8 mouse cellular contexts compared by ENCODE assay signal in the genomic region with DNA sequence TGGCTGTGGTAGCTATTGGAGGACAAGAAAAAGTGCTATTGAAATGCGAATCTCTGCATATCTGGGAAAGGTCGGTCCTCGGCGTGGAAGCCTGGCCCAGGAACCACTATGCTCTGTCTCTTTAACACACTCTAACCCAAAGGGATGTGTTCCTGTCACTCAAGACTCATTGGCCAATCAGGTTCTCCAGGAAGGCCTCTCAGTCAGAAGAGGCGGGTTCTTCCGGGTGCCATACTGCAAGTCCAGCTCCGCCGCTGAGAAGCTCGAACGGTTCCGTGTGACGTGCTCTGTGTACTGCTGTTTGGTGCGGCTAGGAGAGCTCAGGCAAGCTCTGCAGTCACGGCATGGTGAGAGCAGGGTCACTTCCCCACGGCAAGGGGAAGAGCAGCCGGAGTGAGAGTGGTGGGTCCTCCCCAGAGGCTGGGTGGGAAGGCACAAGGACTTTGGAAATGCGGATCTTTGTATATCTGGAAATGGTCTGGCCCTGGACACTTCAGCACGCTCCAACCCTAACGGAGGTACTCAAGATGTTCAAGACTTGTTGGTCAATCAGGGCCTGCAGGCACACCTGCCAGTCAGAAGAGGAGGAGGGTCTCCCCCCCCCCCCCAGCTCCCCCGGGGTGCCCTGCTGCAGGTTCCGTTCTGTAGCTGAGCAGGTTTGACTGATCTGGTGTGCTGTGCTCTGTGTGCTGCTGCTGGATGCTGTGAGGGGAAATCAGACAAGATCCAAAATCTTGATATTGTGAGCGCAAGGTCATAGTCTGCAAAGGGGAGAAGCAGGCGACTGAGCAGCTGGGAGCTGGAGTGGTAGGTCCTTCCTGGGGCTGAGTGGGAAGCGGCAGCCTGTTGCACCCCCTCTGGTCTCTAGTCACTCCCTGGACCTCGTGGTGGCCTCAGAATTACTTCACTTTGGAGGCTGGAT. TPM values are rescaled to one million over a fixed set of nuclear protein-coding genes. Genes with fewer than 3 reads are reported as not detected.
DNase-seq lines count a peak whose midpoint lies in the region; ATAC-seq lines count a peak whose summit lies in the region.

A gene (plus strand): TSS at position 236 of the 922 bp plus-strand sequence.

- peak within 1 kb of the TSS; percentile 92 for H3K9ac ChIP-seq in heart, embryonic 14.5 days (ENCODE audit: low read length)
- H3K9ac ChIP-seq in liver, embryonic 13.5 days = peak within 1 kb of the TSS; percentile 82
- H3K9ac ChIP-seq in stomach, embryonic 16.5 days (ENCODE audit: low read length) = peak within 1 kb of the TSS; percentile 96

- peaks cover 0 to 8% of the 10 kb centered on the region in 2 experiments; a peak in 2 of 4 replicates for H3K4me1 ChIP-seq in heart, embryonic 14.5 days (ENCODE audit: control insufficient read depth in 2 of 2, insufficient read depth in 2 of 2, low read length in 2 of 2)
- peaks cover 15% of the 10 kb centered on the region for H3K4me1 ChIP-seq in liver, embryonic 13.5 days (replicated peaks)
- peaks cover 7% of the 10 kb centered on the region for H3K4me1 ChIP-seq in stomach, embryonic 16.5 days (ENCODE audit: control insufficient read depth, insufficient read depth, low read length)

- peak; percentile 98 for ATAC-seq in CD4-positive, CD25-positive, alpha-beta regulatory T cell, adult 4 months
- peak; percentile 98 for ATAC-seq in heart, embryonic 14.5 days (ENCODE audit: insufficient number of reproducible peaks, insufficient read depth, low FRiP score, low read depth)
- ATAC-seq in liver, embryonic 13.5 days (ENCODE audit: low read depth) = peak; percentile 99
- ATAC-seq in stomach, embryonic 16.5 days (ENCODE audit: insufficient read depth, low FRiP score) = peak; percentile 99

- H3K4me3 ChIP-seq in heart, embryonic 14.5 days (ENCODE audit: control insufficient read depth in 1 of 2, insufficient read depth in 1 of 2, low read depth in 1 of 2, low read length in 2 of 2) = peak within 1 kb of the TSS; percentile 81 to 92
- peak within 1 kb of the TSS; percentile 74 for H3K4me3 ChIP-seq in liver, embryonic 13.5 days (replicated peaks)
- peak within 1 kb of the TSS; percentile 97 for H3K4me3 ChIP-seq in stomach, embryonic 16.5 days (replicated peaks; ENCODE audit: low read length)

- peaks cover 8% of the 10 kb centered on the region for H3K36me3 ChIP-seq in heart, embryonic 14.5 days (ENCODE audit: control insufficient read depth, insufficient read depth, low read length)
- peaks cover 12% of the 10 kb centered on the region for H3K36me3 ChIP-seq in liver, embryonic 13.5 days
- no peaks in the 10 kb centered on the region for H3K36me3 ChIP-seq in stomach, embryonic 16.5 days (ENCODE audit: control insufficient read depth, insufficient read depth, low read length)

- no peaks in the 10 kb centered on the region for H3K9me3 ChIP-seq in heart, embryonic 14.5 days (ENCODE audit: control insufficient read depth, low read length)
- H3K9me3 ChIP-seq in liver, embryonic 13.5 days (replicated peaks) = no peaks in the 10 kb centered on the region
- H3K9me3 ChIP-seq in stomach, embryonic 16.5 days (replicated peaks; ENCODE audit: control insufficient read depth, low read length) = no peaks in the 10 kb centered on the region

- H3K27me3 ChIP-seq in heart, embryonic 14.5 days (ENCODE audit: control insufficient read depth, insufficient read depth, low read length) = no peaks in the 10 kb centered on the region
- no peaks in the 10 kb centered on the region for H3K27me3 ChIP-seq in liver, embryonic 13.5 days
- no peaks in the 10 kb centered on the region for H3K27me3 ChIP-seq in stomach, embryonic 16.5 days (ENCODE audit: control insufficient read depth, insufficient read depth, low read length)

- peak within 1 kb of the TSS; percentile 80 for H3K4me2 ChIP-seq in heart, embryonic 14.5 days (ENCODE audit: low read length)
- peak within 1 kb of the TSS; percentile 70 for H3K4me2 ChIP-seq in liver, embryonic 13.5 days
- peak within 1 kb of the TSS; percentile 90 for H3K4me2 ChIP-seq in stomach, embryonic 16.5 days (ENCODE audit: low read depth, low read length)

- under 1% methylated on average over 25 of the region's 25 CpGs for WGBS in heart, embryonic 14.5 days
- under 1% methylated on average over 25 of the region's 25 CpGs for WGBS in liver, embryonic 13.5 days (ENCODE audit: insufficient replicate concordance)
- WGBS in stomach, embryonic 16.5 days = 1% methylated on average over 25 of the region's 25 CpGs

- DNase-seq in c-Kit-negative CD71-positive TER-119-positive erythroid progenitor cells, embryonic 14.5 days (ENCODE audit: low read depth, low spot score) = peak; percentile 88
- DNase-seq in fibroblast of lung, adult 2 months (ENCODE audit: low read depth) = peak; percentile 96
- peak; percentile 97 for DNase-seq in kidney, postnatal 14 days
- peak; percentile 91 for DNase-seq in liver, embryonic 13.5 days
- DNase-seq in neural tube, embryonic 10.5 days (ENCODE audit: extremely low spot score, low spot score) = peak; percentile 83

- peak within 1 kb of the TSS; percentile 87 to 91 for H3K27ac ChIP-seq in heart, embryonic 14.5 days (replicated peaks in 1 of 2; ENCODE audit: control insufficient read depth in 1 of 2, insufficient read depth in 1 of 2, low read depth in 2 of 2, low read length in 2 of 2)
- H3K27ac ChIP-seq in liver, embryonic 13.5 days = peak within 1 kb of the TSS; percentile 79
- peak within 1 kb of the TSS; percentile 96 for H3K27ac ChIP-seq in stomach, embryonic 16.5 days (ENCODE audit: low read length)

RNA-seq across cellular contexts. Expression of the gene that starts here (rescaled TPM):
- 10 to 100 TPM; 13.1 to 17.7 TPM for polyA plus RNA-seq in CD4-positive, CD25-positive, alpha-beta regulatory T cell, adult 4 months (2017; shearing (Covaris generic))
- 7.7 and 9.6 TPM in 2 replicates for polyA plus RNA-seq in heart, embryonic 14.5 days (2014; fragmentation: Nextera tagmentation; extraction: Ambion mirVana)
- polyA plus RNA-seq in liver, embryonic 13.5 days (2015; fragmentation: Nextera tagmentation; extraction: Ambion mirVana) = 5.5 and 6.5 TPM in 2 replicates
- polyA plus RNA-seq in stomach, embryonic 16.5 days (2015; fragmentation: Nextera tagmentation; extraction: Ambion mirVana) = 10.5 and 14.2 TPM in 2 replicates

Comparison
In these comparisons a context has a peak if more than half of its experiments do, and no peak if none do; other contexts are left out.
1. Peak in every context shown above with its lines: DNase-seq, ATAC-seq, H3K4me3 ChIP-seq and H3K27ac ChIP-seq.